Mouse (Mus musculus): ENCODE results near the gene Frmd8. TPM values are rescaled to one million over a fixed set of nuclear protein-coding genes. Genes with fewer than 3 reads are reported as not detected.
"Not testable (repeated sequence)": the region's sequence is repeated elsewhere in the genome, so short reads cannot be mapped to it uniquely, and the experiment has no call there.

Gene Frmd8
- polyA plus RNA-seq, 1 experiment from 2014 or later, result 9.0 TPM

GRCm38 (mm10) chr19:5889211-5889610, 14.1 kb upstream of the Frmd8 start:
- Histone ChIP-seq H3K4me1 (ENCODE audit: insufficient read depth) (peaks cover 22% of the 10 kb centered on the region), H3K4me3 (ENCODE audit: low read depth, low read length) (no peak overlapping the region), H3K27me3 (ENCODE audit: insufficient read depth, low read length) (peaks cover 14% of the 10 kb centered on the region), H3K27ac (ENCODE audit: low read depth) (no peak overlapping the region), H3K9me3 (ENCODE audit: low read length) (no peaks in the 10 kb centered on the region), H3K9ac (replicated peaks) (no peak overlapping the region), H3K4me2 (ENCODE audit: low read depth, low read length) (no peak overlapping the region), H3K36me3 (replicated peaks; ENCODE audit: insufficient read depth, low read length) (no peaks in the 10 kb centered on the region)
- 55% methylated on average over 4 of the region's 4 CpGs for WGBS (ENCODE audit: insufficient replicate concordance)
- no peak for TF ChIP-seq EP300 (IDR thresholded peaks at IDR 0.05; ENCODE audit: low read depth)
- DNase-seq, result no peak
- ATAC-seq, result peak; percentile 48

GRCm38 (mm10) chr19:5887234-5887815, 12.3 kb upstream of the Frmd8 start:
- DNase-seq (no peak), ATAC-seq (no peak)

GRCm38 (mm10) chr19:5885838-5886237, 10.8 kb upstream of the Frmd8 start:
- Histone ChIP-seq H3K4me1 (ENCODE audit: insufficient read depth) (peaks cover 20% of the 10 kb centered on the region), H3K9ac (replicated peaks) (no peak overlapping the region), H3K9me3 (ENCODE audit: low read length) (no peaks in the 10 kb centered on the region), H3K27me3 (ENCODE audit: insufficient read depth, low read length) (peaks cover 6% of the 10 kb centered on the region), H3K4me2 (ENCODE audit: low read depth, low read length) (no peak overlapping the region), H3K4me3 (ENCODE audit: low read depth, low read length) (no peak overlapping the region), H3K27ac (ENCODE audit: low read depth) (no peak overlapping the region), H3K36me3 (replicated peaks; ENCODE audit: insufficient read depth, low read length) (peaks cover 1% of the 10 kb centered on the region; the same call in 1 of the 2 replicates)
- no peak for DNase-seq
- WGBS (ENCODE audit: insufficient replicate concordance), result 66% methylated on average over 4 of the region's 4 CpGs
- ATAC-seq, result no peak
- no peak for TF ChIP-seq EP300 (IDR thresholded peaks at IDR 0.05; ENCODE audit: low read depth)
- TF ChIP-seq CTCF (IDR thresholded peaks at IDR 0.05; ENCODE audit: low read depth), result peak; percentile 74

More at GRCm38 (mm10) chr19:5887234-5887815, 12.3 kb upstream of the Frmd8 start:
- TF ChIP-seq CTCF (IDR thresholded peaks at IDR 0.05; ENCODE audit: low read depth) (no peak), EP300 (IDR thresholded peaks at IDR 0.05; ENCODE audit: low read depth) (no peak)
- H3K9me3 ChIP-seq (ENCODE audit: low read length), result no peaks in the 10 kb centered on the region
- WGBS (ENCODE audit: insufficient replicate concordance), result 51% methylated on average over 3 of the region's 3 CpGs
- no peaks in the 10 kb centered on the region for H3K36me3 ChIP-seq (replicated peaks; ENCODE audit: insufficient read depth, low read length)
- no peak overlapping the region for H3K4me3 ChIP-seq (ENCODE audit: low read depth, low read length)
- peaks cover 11% of the 10 kb centered on the region for H3K27me3 ChIP-seq (ENCODE audit: insufficient read depth, low read length)
- no peak overlapping the region for H3K27ac ChIP-seq (ENCODE audit: low read depth)
- no peak overlapping the region for H3K9ac ChIP-seq (replicated peaks)
- no peak overlapping the region for H3K4me2 ChIP-seq (ENCODE audit: low read depth, low read length)
- H3K4me1 ChIP-seq (ENCODE audit: insufficient read depth), result peaks cover 16% of the 10 kb centered on the region

DNA sequence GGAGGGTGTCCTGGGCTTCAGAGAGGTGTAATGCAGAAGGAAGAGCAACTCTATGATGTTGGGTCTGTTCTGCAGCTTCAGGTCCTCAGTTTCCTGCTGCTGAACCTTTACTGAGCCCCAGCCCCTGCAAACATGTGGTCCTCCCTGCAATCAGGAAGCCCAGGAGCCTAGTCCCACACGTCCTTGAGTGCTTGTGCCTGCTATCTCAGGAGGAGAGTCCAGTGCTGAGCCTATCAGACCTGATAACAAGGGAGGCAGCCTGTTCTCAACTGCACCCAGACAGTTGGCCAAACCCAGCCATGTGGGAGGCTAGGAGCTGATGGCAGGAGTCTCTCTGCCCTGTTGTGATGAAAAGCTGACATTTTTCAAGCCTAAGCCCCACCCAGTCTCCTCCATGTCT, 8.9 kb upstream of the Frmd8 start:
- peak; percentile 62 for ATAC-seq
- Histone ChIP-seq H3K36me3 (replicated peaks; ENCODE audit: insufficient read depth, low read length) (peaks cover 8% of the 10 kb centered on the region; the same call in 1 of the 2 replicates), H3K4me3 (ENCODE audit: low read depth, low read length) (no peak overlapping the region), H3K9me3 (ENCODE audit: low read length) (no peaks in the 10 kb centered on the region), H3K4me1 (ENCODE audit: insufficient read depth) (peaks cover 27% of the 10 kb centered on the region), H3K27me3 (ENCODE audit: insufficient read depth, low read length) (peaks cover 6% of the 10 kb centered on the region), H3K27ac (ENCODE audit: low read depth) (no peak overlapping the region), H3K9ac (replicated peaks) (no peak overlapping the region), H3K4me2 (ENCODE audit: low read depth, low read length) (0 out of 2 replicates have a peak overlapping the region, but pooled peaks have one; percentile 9)
- 75% methylated on average over 1 of the region's 1 CpGs for WGBS (ENCODE audit: insufficient replicate concordance)
- DNase-seq, result no peak
- TF ChIP-seq CTCF (IDR thresholded peaks at IDR 0.05; ENCODE audit: low read depth) (no peak), EP300 (IDR thresholded peaks at IDR 0.05; ENCODE audit: low read depth) (peak; percentile 78; the same call in 1 of the 2 replicates)

DNA sequence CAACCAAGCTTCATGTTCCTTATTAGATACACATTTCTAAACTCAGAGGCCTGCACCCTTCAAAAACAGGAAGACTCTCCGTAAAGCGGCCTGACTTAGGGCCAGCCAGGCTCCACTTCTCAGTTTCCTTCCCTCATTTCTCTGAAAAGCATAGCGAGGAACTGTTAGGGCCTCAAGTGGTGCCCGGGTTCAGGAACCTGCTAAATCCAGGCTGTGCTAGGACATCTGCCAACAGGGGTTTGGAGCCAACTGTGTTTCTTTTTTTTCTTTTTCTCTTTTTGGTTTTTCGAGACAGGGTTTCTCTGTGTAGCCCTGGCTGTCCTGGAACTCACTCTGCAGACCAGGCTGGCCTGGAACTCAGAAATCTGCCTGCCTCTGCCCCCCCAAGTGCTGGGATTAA, 7.0 kb upstream of the Frmd8 start:
- peaks cover 39% of the 10 kb centered on the region for H3K4me1 ChIP-seq (ENCODE audit: insufficient read depth)
- not testable (repeated sequence) for H3K36me3 ChIP-seq (replicated peaks; ENCODE audit: insufficient read depth, low read length); ATAC-seq; H3K4me2 ChIP-seq (ENCODE audit: low read depth, low read length); H3K9ac ChIP-seq (replicated peaks); H3K9me3 ChIP-seq (ENCODE audit: low read length); H3K27me3 ChIP-seq (ENCODE audit: insufficient read depth, low read length); DNase-seq; H3K4me3 ChIP-seq (ENCODE audit: low read depth, low read length)
- 47% methylated on average over 5 of the region's 5 CpGs for WGBS (ENCODE audit: insufficient replicate concordance)
- 0 out of 2 replicates have a peak overlapping the region, but pooled peaks have one; percentile 25 for H3K27ac ChIP-seq (ENCODE audit: low read depth)

- Histone ChIP-seq H3K4me2 (ENCODE audit: low read depth, low read length) (no peak overlapping the region), H3K36me3 (replicated peaks; ENCODE audit: insufficient read depth, low read length) (peaks cover 8% of the 10 kb centered on the region; the same call in 1 of the 2 replicates), H3K4me3 (ENCODE audit: low read depth, low read length) (no peak overlapping the region), H3K27me3 (ENCODE audit: insufficient read depth, low read length) (peaks cover 6% of the 10 kb centered on the region), H3K27ac (ENCODE audit: low read depth) (no peak overlapping the region), H3K4me1 (ENCODE audit: insufficient read depth) (peaks cover 39% of the 10 kb centered on the region), H3K9ac (replicated peaks) (no peak overlapping the region), H3K9me3 (ENCODE audit: low read length) (no peaks in the 10 kb centered on the region)
- TF ChIP-seq EP300 (IDR thresholded peaks at IDR 0.05; ENCODE audit: low read depth), result no peak
- TF ChIP-seq CTCF (IDR thresholded peaks at IDR 0.05; ENCODE audit: low read depth), result no peak
- ATAC-seq (no peak), DNase-seq (no peak)
- WGBS (ENCODE audit: insufficient replicate concordance), result 83% methylated on average over 6 of the region's 6 CpGs
Observed at GRCm38 (mm10) chr19:5881155-5881554, 6.1 kb upstream of the Frmd8 start.

Measured in liver, postnatal 0 days (tissue).